Mouse (Mus musculus): ENCODE measurements around the gene Fscn2. TPM values are rescaled to one million over a fixed set of nuclear protein-coding genes. Genes with fewer than 3 reads are reported as not detected.

Gene Fscn2
- polyA plus RNA-seq, 1 experiment from 2014 or later, result 1.0 TPM

Small RNAs within 50 kb of the gene (microRNA-seq; reads per million reads assigned to microRNA genes)
- gene Gm23419 (ENCODE audit: insufficient number of aligned reads) (not detected), gene Mir6935 (ENCODE audit: insufficient number of aligned reads) (2.5 reads per million)

Other genes starting within 250 kb of the Fscn2 start
- 58.3 and 68.2 TPM in 2 replicates for gene Slc38a10, start 210.2 kb upstream of the Fscn2 start, polyA plus RNA-seq (2014; fragmentation: Nextera tagmentation; extraction: Ambion mirVana)
- 25.2 and 30.3 TPM in 2 replicates for gene Bahcc1, start 128.6 kb upstream of the Fscn2 start, polyA plus RNA-seq (2014; fragmentation: Nextera tagmentation; extraction: Ambion mirVana)
- gene Actg1, start 13.0 kb upstream of the Fscn2 start, polyA plus RNA-seq (2014; fragmentation: Nextera tagmentation; extraction: Ambion mirVana), result 2,808 and 3,088 TPM in 2 replicates
- gene Faap100, start 17.2 kb downstream of the Fscn2 start, polyA plus RNA-seq (2014; fragmentation: Nextera tagmentation; extraction: Ambion mirVana), result 33.8 and 39.8 TPM in 2 replicates
- gene Nploc4, start 76.2 kb downstream of the Fscn2 start, polyA plus RNA-seq (2014; fragmentation: Nextera tagmentation; extraction: Ambion mirVana), result 52.4 and 56.4 TPM in 2 replicates
- gene Tspan10, start 81.1 kb downstream of the Fscn2 start, polyA plus RNA-seq (2014; fragmentation: Nextera tagmentation; extraction: Ambion mirVana), result 0.19 TPM in 1 of 2 replicates, not detected in the other
- 0.21 and 0.59 TPM in 2 replicates for gene Pde6g, start 92.0 kb downstream of the Fscn2 start, polyA plus RNA-seq (2014; fragmentation: Nextera tagmentation; extraction: Ambion mirVana)
- gene Oxld1, start 96.5 kb downstream of the Fscn2 start, polyA plus RNA-seq (2014; fragmentation: Nextera tagmentation; extraction: Ambion mirVana), result 11.3 and 11.6 TPM in 2 replicates
- gene Ccdc137, start 96.6 kb downstream of the Fscn2 start, polyA plus RNA-seq (2014; fragmentation: Nextera tagmentation; extraction: Ambion mirVana), result 30.3 and 33.8 TPM in 2 replicates
- 50.1 and 54.2 TPM in 2 replicates for gene Arl16, start 106.1 kb downstream of the Fscn2 start, polyA plus RNA-seq (2014; fragmentation: Nextera tagmentation; extraction: Ambion mirVana)
- gene Mrpl12, start 123.1 kb downstream of the Fscn2 start, polyA plus RNA-seq (2014; fragmentation: Nextera tagmentation; extraction: Ambion mirVana), result 152 and 160 TPM in 2 replicates
- 50.9 and 57.5 TPM in 2 replicates for gene Slc25a10, start 130.3 kb downstream of the Fscn2 start, polyA plus RNA-seq (2014; fragmentation: Nextera tagmentation; extraction: Ambion mirVana)
- gene Gcgr, start 169.2 kb downstream of the Fscn2 start, polyA plus RNA-seq (2014; fragmentation: Nextera tagmentation; extraction: Ambion mirVana), result 0.35 TPM in 1 of 2 replicates, not detected in the other
- 213 and 247 TPM in 2 replicates for gene Mcrip1, start 188.2 kb downstream of the Fscn2 start, polyA plus RNA-seq (2014; fragmentation: Nextera tagmentation; extraction: Ambion mirVana)
- gene Ppp1r27, start 189.6 kb downstream of the Fscn2 start, polyA plus RNA-seq (2014; fragmentation: Nextera tagmentation; extraction: Ambion mirVana), result not detected in 2 replicates
- gene P4hb, start 211.7 kb downstream of the Fscn2 start, polyA plus RNA-seq (2014; fragmentation: Nextera tagmentation; extraction: Ambion mirVana), result 439 and 476 TPM in 2 replicates
- 621 and 667 TPM in 2 replicates for gene Arhgdia, start 220.1 kb downstream of the Fscn2 start, polyA plus RNA-seq (2014; fragmentation: Nextera tagmentation; extraction: Ambion mirVana)
- gene Alyref, start 236.8 kb downstream of the Fscn2 start, polyA plus RNA-seq (2014; fragmentation: Nextera tagmentation; extraction: Ambion mirVana), result 808 and 816 TPM in 2 replicates
- 200 and 217 TPM in 2 replicates for gene Anapc11, start 236.9 kb downstream of the Fscn2 start, polyA plus RNA-seq (2014; fragmentation: Nextera tagmentation; extraction: Ambion mirVana)
- gene Npb, start 246.9 kb downstream of the Fscn2 start, polyA plus RNA-seq (2014; fragmentation: Nextera tagmentation; extraction: Ambion mirVana), result not detected in 2 replicates

All from forebrain, embryonic 11.5 days (tissue).